Mouse (Mus musculus) embryonic facial prominence, embryonic 11.5 days (tissue): ENCODE measurements at regions not wholly inside any gene's neighbourhood (a gene's known extent, or its start where the extent isn't known, plus 50 kb on each side); places are given as distances from the start of the nearest gene placed in this dataset.

Experiments
- ATAC-seq: fragments of 200-750 bp; cut with Nextera tagmentation; replicated peaks from 2 replicates; pipeline ENCODE4 v1.8.0; 2017; ENCODE audit warnings: low read depth; ENCODE audit not compliant: insufficient number of reproducible peaks, low FRiP score, low TSS enrichment
- DNase-seq: peaks from one replicate; pipeline ENCODE4 v3.0.0-alpha.2; 2015; ENCODE audit warnings: low spot score
- H3K27ac ChIP-seq: fragments of 300-500 bp; sonication (generic); replicated peaks from 2 replicates; pipeline ENCODE4 v1.5.1; 2014; ENCODE audit warnings: mild to moderate bottlenecking, low read depth, low read length, control low read depth
- H3K27me3 ChIP-seq: fragments of 300-500 bp; sonication (generic); 2 replicates; pipeline ENCODE4 v1.6.1; 2014; ENCODE audit warnings: mild to moderate bottlenecking, low read length, moderate library complexity, mixed read lengths; ENCODE audit not compliant: control insufficient read depth, insufficient read depth
- H3K36me3 ChIP-seq: fragments of 300-500 bp; sonication (generic); replicated peaks from 2 replicates; pipeline ENCODE4 v1.6.1; 2014; ENCODE audit warnings: low read depth, mild to moderate bottlenecking, low read length, moderate library complexity, mixed read lengths; ENCODE audit not compliant: control insufficient read depth, insufficient read depth
- H3K4me1 ChIP-seq: fragments of 300-500 bp; sonication (generic); 2 replicates; pipeline ENCODE4 v1.6.1; 2014; ENCODE audit warnings: low read length, mixed read lengths; ENCODE audit not compliant: control insufficient read depth, insufficient read depth
- H3K4me2 ChIP-seq: fragments of 300-500 bp; sonication (generic); 2 replicates; pipeline ENCODE4 v1.6.1; 2014; ENCODE audit warnings: low read depth, mild to moderate bottlenecking, control low read depth, low read length, moderate library complexity
- H3K4me3 ChIP-seq: fragments of 300-500 bp; sonication (generic); 2 replicates; pipeline ENCODE4 v1.5.1; 2014; ENCODE audit warnings: low read depth, low read length, control low read depth
- H3K9ac ChIP-seq: fragments of 300-500 bp; sonication (generic); replicated peaks from 2 replicates; pipeline ENCODE4 v1.6.1; 2014; ENCODE audit warnings: mild to moderate bottlenecking, control low read depth, low read length
- H3K9me3 ChIP-seq: fragments of 300-500 bp; sonication (generic); replicated peaks from 2 replicates; pipeline ENCODE4 v1.6.1; 2016; ENCODE audit warnings: mild to moderate bottlenecking, low read length, inconsistent platforms, mixed read lengths; ENCODE audit not compliant: control insufficient read depth
- WGBS: fragments of 180-500 bp; shearing (Covaris S2); extraction: QIAGEN DNeasy Blood & Tissue Kit; methylation state at CpG from one replicate; pipeline ENCODE4 v1.1.7; 2014; 5-methylcytosine and 5-hydroxymethylcytosine counted together

DNA sequence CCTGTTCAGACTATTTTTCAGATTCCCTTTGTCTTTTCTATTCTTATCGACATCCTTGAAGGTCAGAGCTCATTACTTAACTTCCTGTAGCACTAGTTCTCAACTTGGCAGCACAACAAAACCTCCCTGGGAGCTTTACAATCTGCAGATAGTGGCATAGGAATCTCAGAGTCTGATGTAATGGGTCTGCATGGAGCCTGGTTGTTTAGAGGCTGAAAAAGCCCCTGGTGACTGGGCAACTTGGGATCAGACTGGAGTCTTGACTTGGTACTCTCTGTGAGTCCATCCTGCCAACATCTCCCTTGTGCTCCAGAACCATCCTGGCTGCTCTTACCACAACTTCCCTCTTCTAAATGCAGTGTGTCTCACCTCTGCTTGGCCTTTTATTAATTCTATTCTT is 166.4 kb upstream of the Rgmb start:
- Histone ChIP-seq H3K9ac (no peak overlapping the region), H3K27me3 (no peaks in the 10 kb centered on the region), H3K4me2 (no peak overlapping the region), H3K27ac (no peak overlapping the region), H3K36me3 (no peaks in the 10 kb centered on the region), H3K9me3 (no peaks in the 10 kb centered on the region), H3K4me1 (no peaks in the 10 kb centered on the region), H3K4me3 (no peak overlapping the region)
- no peak for DNase-seq
- 39% methylated on average over 1 of the region's 1 CpGs for WGBS
- no peak for ATAC-seq

DNA sequence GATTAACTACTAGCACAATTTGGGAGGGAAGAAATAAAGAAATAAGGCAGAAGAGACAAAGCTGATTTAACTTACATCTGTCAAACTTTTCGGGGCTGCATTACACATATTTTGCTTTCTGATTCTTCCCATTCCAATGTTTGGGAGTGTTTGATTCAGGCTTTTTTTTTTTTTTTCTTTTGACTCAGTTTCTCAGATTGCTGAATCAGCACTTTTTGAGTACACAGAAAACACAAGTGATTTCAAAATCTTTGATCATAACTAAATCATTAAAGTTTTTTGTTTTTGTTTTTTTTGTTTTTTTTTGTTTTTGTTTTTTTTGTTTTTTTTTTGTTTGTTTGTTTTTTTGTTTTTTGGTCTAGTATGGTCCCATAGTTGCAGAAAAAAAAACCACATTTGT is 164.7 kb upstream of the Rgmb start:
- Histone ChIP-seq H3K27me3 (no peaks in the 10 kb centered on the region), H3K4me2 (no peak overlapping the region), H3K9me3 (no peaks in the 10 kb centered on the region), H3K9ac (no peak overlapping the region), H3K27ac (no peak overlapping the region), H3K4me3 (no peak overlapping the region), H3K4me1 (no peaks in the 10 kb centered on the region), H3K36me3 (no peaks in the 10 kb centered on the region)
- DNase-seq: no peak
- WGBS: 93% methylated on average over 1 of the region's 1 CpGs
- no peak for ATAC-seq

GRCm38 (mm10) chr17:15993361-15994287 is 162.8 kb upstream of the Rgmb start:
- no peak overlapping the region for H3K4me2 ChIP-seq
- no peak overlapping the region for H3K4me3 ChIP-seq
- WGBS: 18% methylated on average over 7 of the region's 7 CpGs
- no peaks in the 10 kb centered on the region for H3K4me1 ChIP-seq
- no peaks in the 10 kb centered on the region for H3K27me3 ChIP-seq
- H3K9ac ChIP-seq: no peak overlapping the region
- no peaks in the 10 kb centered on the region for H3K9me3 ChIP-seq
- DNase-seq: peak; percentile 60
- no peak overlapping the region for H3K27ac ChIP-seq
- H3K36me3 ChIP-seq: no peaks in the 10 kb centered on the region
- ATAC-seq: peak; percentile 86

DNA sequence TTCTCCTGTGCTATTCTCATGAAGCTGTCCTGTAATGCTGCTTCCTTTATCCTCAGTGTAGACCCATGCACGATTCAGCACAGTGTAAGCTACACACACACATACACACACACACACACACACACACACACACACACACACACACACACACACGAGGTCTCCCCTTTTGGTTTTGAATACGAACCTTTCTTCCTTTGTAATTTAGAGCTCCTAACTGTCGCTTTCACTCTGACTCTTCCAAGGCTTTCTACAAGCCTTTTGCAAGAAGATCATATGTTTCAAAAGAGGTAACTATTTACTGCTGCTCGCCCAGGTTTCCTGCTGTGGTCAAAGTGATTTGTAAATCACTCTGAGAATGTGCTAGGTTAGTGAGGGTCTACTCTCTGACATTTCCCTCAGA is 161.1 kb upstream of the Rgmb start:
- no peak overlapping the region for H3K4me3 ChIP-seq
- DNase-seq (no peak), ATAC-seq (no peak)
- H3K9me3 ChIP-seq: no peaks in the 10 kb centered on the region
- no peaks in the 10 kb centered on the region for H3K4me1 ChIP-seq
- H3K4me2 ChIP-seq: no peak overlapping the region
- no peaks in the 10 kb centered on the region for H3K27me3 ChIP-seq
- no peaks in the 10 kb centered on the region for H3K36me3 ChIP-seq
- WGBS: 64% methylated on average over 5 of the region's 5 CpGs
- no peak overlapping the region for H3K27ac ChIP-seq
- H3K9ac ChIP-seq: no peak overlapping the region

- no peak overlapping the region for H3K9ac ChIP-seq
- no peak overlapping the region for H3K4me2 ChIP-seq
- no peaks in the 10 kb centered on the region for H3K9me3 ChIP-seq
- H3K36me3 ChIP-seq: no peaks in the 10 kb centered on the region
- H3K27ac ChIP-seq: no peak overlapping the region
- no peak overlapping the region for H3K4me3 ChIP-seq
- 10% methylated on average over 6 of the region's 6 CpGs for WGBS
- DNase-seq: no peak
- H3K4me1 ChIP-seq: no peaks in the 10 kb centered on the region
- H3K27me3 ChIP-seq: no peaks in the 10 kb centered on the region
- ATAC-seq: peak; percentile 79
Measured at GRCm38 (mm10) chr17:15990303-15990702, 159.5 kb upstream of the Rgmb start.

- ATAC-seq: no peak
- Histone ChIP-seq H3K27me3 (no peaks in the 10 kb centered on the region), H3K27ac (no peak overlapping the region), H3K9me3 (no peaks in the 10 kb centered on the region), H3K4me1 (no peaks in the 10 kb centered on the region), H3K4me3 (no peak overlapping the region), H3K36me3 (no peaks in the 10 kb centered on the region), H3K4me2 (no peak overlapping the region), H3K9ac (no peak overlapping the region)
- DNase-seq: no peak
- 52% methylated on average over 2 of the region's 2 CpGs for WGBS
Measured at GRCm38 (mm10) chr17:15981558-15981957, 150.7 kb upstream of the Rgmb start.

GRCm38 (mm10) chr17:15977374-15978031 is 146.7 kb upstream of the Rgmb start:
- H3K4me3 ChIP-seq: no peak overlapping the region
- no peaks in the 10 kb centered on the region for H3K4me1 ChIP-seq
- H3K4me2 ChIP-seq: no peak overlapping the region
- H3K9me3 ChIP-seq: no peaks in the 10 kb centered on the region
- whole genome bisulfite sequencing: 54% methylated on average over 7 of the region's 7 CpGs
- no peak overlapping the region for H3K27ac ChIP-seq
- H3K36me3 ChIP-seq: no peaks in the 10 kb centered on the region
- H3K9ac ChIP-seq: no peak overlapping the region
- H3K27me3 ChIP-seq: no peaks in the 10 kb centered on the region
- ATAC-seq (no peak; the same call in 1 of the 2 replicates), DNase-seq (no peak)

DNA sequence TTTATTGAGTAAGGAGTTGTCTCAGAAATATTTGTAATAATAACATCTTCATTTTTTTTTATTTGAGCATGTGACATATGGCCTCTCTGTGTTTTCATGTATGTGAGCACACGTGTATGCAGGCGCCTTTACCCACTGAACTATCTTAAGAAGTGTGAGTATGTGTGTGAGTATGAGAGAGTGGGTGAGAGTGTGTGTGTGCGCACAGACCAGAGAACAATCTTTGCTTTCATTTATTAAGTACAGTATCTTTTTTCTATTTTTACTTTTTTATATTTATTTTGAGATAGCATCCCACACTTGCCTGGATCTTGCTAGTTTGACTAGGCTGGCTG is 140.5 kb upstream of the Rgmb start:
- H3K9ac ChIP-seq: no peak overlapping the region
- no peak for DNase-seq
- no peak for ATAC-seq
- H3K9me3 ChIP-seq: no peaks in the 10 kb centered on the region
- H3K4me2 ChIP-seq: no peak overlapping the region
- H3K36me3 ChIP-seq: no peaks in the 10 kb centered on the region
- no peaks in the 10 kb centered on the region for H3K27me3 ChIP-seq
- H3K27ac ChIP-seq: no peak overlapping the region
- WGBS: 90% methylated on average over 3 of the region's 3 CpGs
- H3K4me3 ChIP-seq: no peak overlapping the region
- H3K4me1 ChIP-seq: no peaks in the 10 kb centered on the region
